Mouse (Mus musculus): Measurements from ENCODE around the gene Zmynd8.

GRCm38 (mm10) chr2:165878907-165879361 is 19.9 kb downstream of the Zmynd8 start:
- TF ChIP-seq EP300 (IDR thresholded peaks at IDR 0.05; ENCODE audit: low read depth) (no peak), CTCF (IDR thresholded peaks at IDR 0.05; ENCODE audit: low read depth) (no peak)

Data from heart, postnatal 0 days (tissue).